Mouse (Mus musculus) inflammation-experienced regulatory T-cells (primary cell): ENCODE data around the gene Kmt2e. TPM values are rescaled to one million over a fixed set of nuclear protein-coding genes. Genes with fewer than 3 reads are reported as not detected.

Experiments
- polyA plus RNA-seq, 2 experiments: library from polyadenylated mRNA; unstranded; fragments of 100-300 nt; shearing (Covaris generic); gene quantifications; one replicate each; pipeline ENCODE4 v1.2.1; 2017

Gene Kmt2e
- 100 to 1,000 TPM; 242 to 307 TPM for polyA plus RNA-seq

GRCm38 (mm10) chr5:23433720-23434597 is at the start of gene Kmt2e:
Kmt2e (plus strand) TSS chr5:23434441.

